Comparison of ENCODE assay signal across 8 mouse cellular contexts in the genomic region with DNA sequence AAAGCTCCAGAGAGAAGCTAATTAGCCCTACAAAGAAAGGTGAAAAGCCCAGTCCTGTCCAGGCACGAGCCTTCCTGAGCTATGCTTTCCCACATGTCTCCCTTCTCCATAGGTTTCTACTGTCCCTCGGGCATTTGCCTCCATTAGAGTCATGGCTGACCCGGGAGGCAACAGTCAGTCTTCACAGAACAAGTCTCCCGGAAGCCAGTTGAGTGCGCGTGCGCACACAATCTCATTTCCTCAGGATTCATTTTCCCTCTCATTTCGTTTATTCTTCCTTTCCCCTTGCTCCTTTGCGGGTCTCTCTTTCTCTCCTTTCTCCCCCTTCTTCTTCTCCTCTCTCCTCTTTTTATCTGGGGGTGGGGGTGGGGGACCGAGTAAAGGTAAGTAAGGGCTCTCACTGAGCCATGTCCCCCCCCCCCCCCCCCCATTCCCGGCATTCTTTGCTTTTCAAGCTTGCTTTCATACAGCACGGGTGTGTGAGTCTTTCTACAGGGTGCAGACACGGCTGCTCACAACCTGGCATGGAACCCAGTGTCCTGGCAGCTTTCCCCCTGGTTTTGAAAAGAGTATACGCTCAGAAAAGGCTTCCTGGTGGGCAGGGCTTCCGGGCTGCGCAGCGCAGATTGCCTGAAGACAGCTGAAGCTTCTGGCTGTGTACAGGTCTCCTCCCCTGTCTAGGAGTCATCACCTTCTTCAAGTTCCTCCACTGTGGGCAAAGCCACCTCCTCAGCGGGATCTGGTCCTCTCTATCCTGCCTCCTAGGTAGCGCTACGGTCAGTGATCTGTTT.
A peak's percentile ranks its signal among the peaks of the same experiment; 100 is the strongest.
DNase-seq lines count a peak whose midpoint lies in the region; ATAC-seq lines count a peak whose summit lies in the region.

No protein-coding gene starts in this region.

- peak; percentile 90 for DNase-seq in heart, adult 11 months
- DNase-seq in thymus, postnatal 25 days = peak; percentile 36
- no peak for DNase-seq in thymus, postnatal 0 days (ENCODE audit: low spot score)
- peak; percentile 58 for DNase-seq in layer of hippocampus, adult 9-11 months
- no peak for DNase-seq in embryo, embryonic 9.5 days (ENCODE audit: extremely low spot score)

- no peak overlapping the region for H3K27ac ChIP-seq in heart, embryonic 11.5 days (ENCODE audit: low read depth, low read length)

- no peak overlapping the region for H3K4me2 ChIP-seq in heart, embryonic 11.5 days

- H3K36me3 ChIP-seq in heart, embryonic 11.5 days (ENCODE audit: control insufficient read depth, insufficient read depth, low read length) = no peaks in the 10 kb centered on the region

- no peaks in the 10 kb centered on the region for H3K4me1 ChIP-seq in heart, embryonic 11.5 days (ENCODE audit: control insufficient read depth, insufficient read depth, low read length)

- H3K9me3 ChIP-seq in heart, embryonic 11.5 days (replicated peaks; ENCODE audit: control insufficient read depth, low read length) = no peaks in the 10 kb centered on the region

- no peaks in the 10 kb centered on the region for H3K27me3 ChIP-seq in heart, embryonic 11.5 days (ENCODE audit: control insufficient read depth, insufficient read depth, low read length)

- H3K4me3 ChIP-seq in heart, embryonic 11.5 days (ENCODE audit: low read depth, low read length) = no peak overlapping the region

- WGBS in heart, embryonic 11.5 days (ENCODE audit: insufficient replicate concordance) = 75% methylated on average over 20 of the region's 20 CpGs

- H3K9ac ChIP-seq in heart, embryonic 11.5 days (ENCODE audit: low read depth, low read length) = no peak overlapping the region

- no peak for ATAC-seq in heart, embryonic 11.5 days (replicated peaks; ENCODE audit: insufficient number of reproducible peaks, low FRiP score, low TSS enrichment)
- no peak for ATAC-seq in megakaryocyte progenitor cell, adult 5-6 weeks (replicated peaks; ENCODE audit: poor library complexity)
- no peak for ATAC-seq in megakaryocyte, adult 5-6 weeks (ENCODE audit: poor library complexity, severe bottlenecking)

Comparison
In these comparisons a context has a peak if more than half of its experiments do, and no peak if none do; other contexts are left out.
1. DNase-seq: peak in heart, adult 11 months (single experiment), thymus, postnatal 25 days (single experiment) and layer of hippocampus, adult 9-11 months (single experiment); none in thymus, postnatal 0 days (single experiment) and embryo, embryonic 9.5 days (single experiment).